Comparison of ENCODE assay signal across 8 mouse cellular contexts in genomic region chr16:84735166-84736105, GRCm38 (mm10). TPM values are rescaled to one million over a fixed set of nuclear protein-coding genes. Genes with fewer than 3 reads are reported as not detected.
A peak's percentile ranks its signal among the peaks of the same experiment; 100 is the strongest.
DNase-seq lines count a peak whose midpoint lies in the region; ATAC-seq lines count a peak whose summit lies in the region.

Gene Mrpl39, minus strand, starts transcription at chr16:84735742.

- under 1% methylated on average over 56 of the region's 66 CpGs for WGBS in hindbrain, embryonic 16.5 days
- WGBS in macrophage (ENCODE audit: missing documents), result under 1% methylated on average over 66 of the region's 66 CpGs

- H3K9ac ChIP-seq in hindbrain, embryonic 16.5 days (ENCODE audit: low read depth, low read length), result peak within 1 kb of the TSS; percentile 80

- DNase-seq in T-cell, adult 2 months (ENCODE audit: low spot score), result peak; percentile 94
- DNase-seq in cerebellum, postnatal 36 days, result peak; percentile 98 to 100
- peak; percentile 99 for DNase-seq in frontal cortex, postnatal 36 days (ENCODE audit: low spot score in 2 of 2)
- DNase-seq in left cerebral cortex, adult 18-20 months (ENCODE audit: low spot score in 2 of 2), result peak; percentile 97 to 98
- DNase-seq in right cerebral cortex, adult 18-20 months, result peak; percentile 95
- DNase-seq in urinary bladder, postnatal 10 days (ENCODE audit: low spot score), result peak; percentile 93

- ATAC-seq in hindbrain, embryonic 16.5 days, result peak; percentile 100

- H3K36me3 ChIP-seq in hindbrain, embryonic 16.5 days (ENCODE audit: control insufficient read depth, insufficient read depth, low read length), result peaks cover 10% of the 10 kb centered on the region
- peaks cover 14% of the 10 kb centered on the region for H3K36me3 ChIP-seq in macrophage (ENCODE audit: inconsistent target)

- no peaks in the 10 kb centered on the region; the same call in 1 of the 2 replicates for H3K27me3 ChIP-seq in hindbrain, embryonic 16.5 days (replicated peaks; ENCODE audit: control insufficient read depth, insufficient read depth, low read length)

- peaks cover 9% of the 10 kb centered on the region for H3K4me1 ChIP-seq in hindbrain, embryonic 16.5 days (ENCODE audit: control insufficient read depth, insufficient read depth, low read depth, low read length)

- peak within 1 kb of the TSS; percentile 70 for H3K4me3 ChIP-seq in hindbrain, embryonic 16.5 days (ENCODE audit: low read length)
- H3K4me3 ChIP-seq in macrophage (ENCODE audit: inconsistent target), result peak within 1 kb of the TSS; percentile 77

- H3K27ac ChIP-seq in hindbrain, embryonic 16.5 days (ENCODE audit: low read depth, low read length), result peak within 1 kb of the TSS; percentile 75
- peak within 1 kb of the TSS; percentile 54 for H3K27ac ChIP-seq in macrophage

- H3K4me2 ChIP-seq in hindbrain, embryonic 16.5 days (ENCODE audit: low read length), result peak within 1 kb of the TSS; percentile 72

- peaks cover 20% of the 10 kb centered on the region for H3K79me2 ChIP-seq in macrophage (ENCODE audit: inconsistent target)

- H3K9me3 ChIP-seq in hindbrain, embryonic 16.5 days (ENCODE audit: control insufficient read depth, low read length), result no peaks in the 10 kb centered on the region

RNA-seq across cellular contexts. Expression of gene Mrpl39, which starts in this region (rescaled TPM):
- polyA plus RNA-seq in hindbrain, embryonic 16.5 days (2015; fragmentation: Nextera tagmentation; extraction: Ambion mirVana), result 35.6 and 36.0 TPM in 2 replicates
- 10 to 100 TPM; 22.2 to 22.9 TPM for total RNA-seq in left cerebral cortex, adult 18-20 months (2021)
- total RNA-seq in macrophage (2018; cell fraction: chromatin; rRNA removed), result 10 to 100 TPM; 10.4 to 40.8 (median 26.9) TPM
- total RNA-seq in macrophage (2018; cell fraction: cytosol; rRNA removed), result 10 to 100 TPM; 15.5 to 28.1 (median 23.9) TPM
- 10 to 100 TPM; 18.2 to 46.9 (median 28.6) TPM for total RNA-seq in macrophage (2018; cell fraction: nucleus; rRNA removed)
- polyA plus RNA-seq in macrophage (2018), result 16.2 to 30.4 TPM (median 24.0 TPM) in 3 replicates

Comparison
In these comparisons a context has a peak if more than half of its experiments do, and no peak if none do; other contexts are left out.
1. Peak in every context shown above with its lines: DNase-seq, ATAC-seq, H3K4me3 ChIP-seq and H3K27ac ChIP-seq.